Mouse (Mus musculus): Measurements from ENCODE around the gene Cutc. TPM values are rescaled to one million over a fixed set of nuclear protein-coding genes. Genes with fewer than 3 reads are reported as not detected.

The Cutc gene
- polyA plus RNA-seq, 1 experiment from 2014 or later: 24.8 TPM

GRCm38 (mm10) chr19:43726510-43727146, 26.2 kb upstream of the Cutc start:
- 93% methylated on average over 15 of the region's 15 CpGs for WGBS
- Histone ChIP-seq H3K4me2 (replicated peaks) (no peak overlapping the region), H3K9ac (no peak overlapping the region), H3K36me3 (peaks cover 27% of the 10 kb centered on the region; the same call in 1 of the 2 replicates), H3K27ac (no peak overlapping the region), H3K4me3 (replicated peaks) (no peak overlapping the region), H3K27me3 (replicated peaks) (no peaks in the 10 kb centered on the region), H3K4me1 (replicated peaks) (peaks cover 5% of the 10 kb centered on the region; the same call in 1 of the 2 replicates), H3K9me3 (no peaks in the 10 kb centered on the region)
- ATAC-seq: peak; percentile 28; the same call in 1 of the 2 replicates

- 50% methylated on average over 22 of the region's 22 CpGs for WGBS
- H3K4me2 ChIP-seq (replicated peaks): peak overlapping the region; percentile 51
- peak overlapping the region; percentile 56; the same call in 1 of the 2 replicates for H3K27ac ChIP-seq
Observed at GRCm38 (mm10) chr19:43729296-43730036, 23.3 kb upstream of the Cutc start.

GRCm38 (mm10) chr19:43730037-43730428, 22.8 kb upstream of the Cutc start:
- peak overlapping the region; percentile 51 for H3K4me2 ChIP-seq (replicated peaks)
- H3K36me3 ChIP-seq: peaks cover 16% of the 10 kb centered on the region; the same call in 1 of the 2 replicates
- H3K27me3 ChIP-seq (replicated peaks): no peaks in the 10 kb centered on the region
- WGBS: 44% methylated on average over 8 of the region's 8 CpGs
- H3K9ac ChIP-seq: peak overlapping the region; percentile 34
- H3K9me3 ChIP-seq: no peaks in the 10 kb centered on the region
- peaks cover 5% of the 10 kb centered on the region; the same call in 1 of the 2 replicates for H3K4me1 ChIP-seq (replicated peaks)
- peak overlapping the region; percentile 56; the same call in 1 of the 2 replicates for H3K27ac ChIP-seq
- H3K4me3 ChIP-seq (replicated peaks): peak overlapping the region; percentile 27
- no peak for ATAC-seq

More at GRCm38 (mm10) chr19:43729296-43730036, 23.3 kb upstream of the Cutc start:
- Histone ChIP-seq H3K4me3 (replicated peaks) (peak overlapping the region; percentile 27), H3K9ac (peak overlapping the region; percentile 34), H3K9me3 (no peaks in the 10 kb centered on the region), H3K36me3 (peaks cover 16% of the 10 kb centered on the region; the same call in 1 of the 2 replicates), H3K4me1 (replicated peaks) (peaks cover 5% of the 10 kb centered on the region; the same call in 1 of the 2 replicates), H3K27me3 (replicated peaks) (no peaks in the 10 kb centered on the region)
- peak; percentile 41; the same call in 1 of the 2 replicates for ATAC-seq

GRCm38 (mm10) chr19:43731157-43731556, 21.6 kb upstream of the Cutc start:
- H3K4me1 ChIP-seq (replicated peaks): peaks cover 5% of the 10 kb centered on the region; the same call in 1 of the 2 replicates
- no peaks in the 10 kb centered on the region for H3K9me3 ChIP-seq
- no peak overlapping the region for H3K27ac ChIP-seq
- WGBS: 69% methylated on average over 7 of the region's 7 CpGs
- H3K9ac ChIP-seq: no peak overlapping the region
- no peaks in the 10 kb centered on the region for H3K27me3 ChIP-seq (replicated peaks)
- H3K4me3 ChIP-seq (replicated peaks): no peak overlapping the region
- no peak overlapping the region for H3K4me2 ChIP-seq (replicated peaks)
- ATAC-seq: no peak
- H3K36me3 ChIP-seq: peaks cover 15% of the 10 kb centered on the region; the same call in 1 of the 2 replicates

GRCm38 (mm10) chr19:43738409-43738808, 14.4 kb upstream of the Cutc start:
- H3K27ac ChIP-seq: no peak overlapping the region
- H3K4me3 ChIP-seq (replicated peaks): no peak overlapping the region
- 95% methylated on average over 10 of the region's 10 CpGs for WGBS
- no peaks in the 10 kb centered on the region for H3K4me1 ChIP-seq (replicated peaks)
- no peaks in the 10 kb centered on the region for H3K9me3 ChIP-seq
- peaks cover 40% of the 10 kb centered on the region for H3K36me3 ChIP-seq
- no peak overlapping the region for H3K4me2 ChIP-seq (replicated peaks)
- H3K9ac ChIP-seq: no peak overlapping the region
- ATAC-seq: no peak
- H3K27me3 ChIP-seq (replicated peaks): no peaks in the 10 kb centered on the region

GRCm38 (mm10) chr19:43743401-43743800, 9.4 kb upstream of the Cutc start:
- peaks cover 43% of the 10 kb centered on the region for H3K36me3 ChIP-seq

GRCm38 (mm10) chr19:43745740-43746139, 7.1 kb upstream of the Cutc start:
- H3K9ac ChIP-seq: no peak overlapping the region
- no peak overlapping the region for H3K27ac ChIP-seq
- no peak overlapping the region for H3K4me3 ChIP-seq (replicated peaks)
- no peak overlapping the region for H3K4me2 ChIP-seq (replicated peaks)
- H3K36me3 ChIP-seq: peaks cover 32% of the 10 kb centered on the region
- no peaks in the 10 kb centered on the region for H3K9me3 ChIP-seq
- H3K27me3 ChIP-seq (replicated peaks): no peaks in the 10 kb centered on the region
- ATAC-seq: no peak
- no peaks in the 10 kb centered on the region for H3K4me1 ChIP-seq (replicated peaks)
- 83% methylated on average over 3 of the region's 3 CpGs for WGBS

More at GRCm38 (mm10) chr19:43743401-43743800, 9.4 kb upstream of the Cutc start:
- H3K4me1 ChIP-seq (replicated peaks): no peaks in the 10 kb centered on the region
- H3K27ac ChIP-seq: no peak overlapping the region
- ATAC-seq: no peak
- no peaks in the 10 kb centered on the region for H3K9me3 ChIP-seq
- H3K27me3 ChIP-seq (replicated peaks): no peaks in the 10 kb centered on the region
- 95% methylated on average over 7 of the region's 7 CpGs for WGBS
- H3K4me2 ChIP-seq (replicated peaks): no peak overlapping the region
- no peak overlapping the region for H3K4me3 ChIP-seq (replicated peaks)
- no peak overlapping the region for H3K9ac ChIP-seq

GRCm38 (mm10) chr19:43747877-43748276, 4.9 kb upstream of the Cutc start:
- H3K4me1 ChIP-seq (replicated peaks): no peaks in the 10 kb centered on the region
- H3K9ac ChIP-seq: no peak overlapping the region
- no peak for ATAC-seq
- WGBS: 84% methylated on average over 4 of the region's 4 CpGs
- H3K27ac ChIP-seq: no peak overlapping the region
- no peaks in the 10 kb centered on the region for H3K9me3 ChIP-seq
- H3K36me3 ChIP-seq: peaks cover 23% of the 10 kb centered on the region
- H3K4me3 ChIP-seq (replicated peaks): no peak overlapping the region
- no peaks in the 10 kb centered on the region for H3K27me3 ChIP-seq (replicated peaks)
- no peak overlapping the region for H3K4me2 ChIP-seq (replicated peaks)

GRCm38 (mm10) chr19:43750008-43750407, 2.8 kb upstream of the Cutc start:
- ATAC-seq: no peak

GRCm38 (mm10) chr19:43753226-43753835, 535 bp downstream of the Cutc start:
- no peaks in the 10 kb centered on the region for H3K27me3 ChIP-seq (replicated peaks)
- peak overlapping the region; percentile 92 for H3K9ac ChIP-seq
- H3K4me1 ChIP-seq (replicated peaks): no peaks in the 10 kb centered on the region; the same call in 1 of the 2 replicates
- no peaks in the 10 kb centered on the region for H3K9me3 ChIP-seq
- peaks cover 3% of the 10 kb centered on the region; the same call in 1 of the 2 replicates for H3K36me3 ChIP-seq
- ATAC-seq: peak; percentile 93
- peak overlapping the region; percentile 75 for H3K4me3 ChIP-seq (replicated peaks)
- H3K4me2 ChIP-seq (replicated peaks): peak overlapping the region; percentile 66
- WGBS: under 1% methylated on average over 23 of the region's 24 CpGs
- peak overlapping the region; percentile 99 for H3K27ac ChIP-seq

More at GRCm38 (mm10) chr19:43750008-43750407, 2.8 kb upstream of the Cutc start:
- no peaks in the 10 kb centered on the region for H3K9me3 ChIP-seq
- no peaks in the 10 kb centered on the region; the same call in 1 of the 2 replicates for H3K4me1 ChIP-seq (replicated peaks)
- peaks cover 16% of the 10 kb centered on the region for H3K36me3 ChIP-seq
- 93% methylated on average over 2 of the region's 2 CpGs for WGBS
- no peak overlapping the region for H3K4me3 ChIP-seq (replicated peaks)
- H3K27me3 ChIP-seq (replicated peaks): no peaks in the 10 kb centered on the region
- H3K9ac ChIP-seq: no peak overlapping the region
- no peak overlapping the region for H3K4me2 ChIP-seq (replicated peaks)
- no peak overlapping the region for H3K27ac ChIP-seq

GRCm38 (mm10) chr19:43754237-43754636, 1.4 kb downstream of the Cutc start:
- WGBS: 76% methylated on average over 2 of the region's 2 CpGs
- Histone ChIP-seq H3K36me3 (no peaks in the 10 kb centered on the region), H3K4me3 (replicated peaks) (no peak overlapping the region), H3K9ac (no peak overlapping the region), H3K27ac (no peak overlapping the region), H3K27me3 (replicated peaks) (no peaks in the 10 kb centered on the region), H3K4me1 (replicated peaks) (no peaks in the 10 kb centered on the region; the same call in 1 of the 2 replicates), H3K9me3 (no peaks in the 10 kb centered on the region), H3K4me2 (replicated peaks) (0 out of 2 replicates have a peak overlapping the region, but pooled peaks have one; percentile 22)
- no peak for ATAC-seq

GRCm38 (mm10) chr19:43754872-43755271, 2.1 kb downstream of the Cutc start:
- Histone ChIP-seq H3K27ac (no peak overlapping the region), H3K36me3 (no peaks in the 10 kb centered on the region), H3K27me3 (replicated peaks) (no peaks in the 10 kb centered on the region), H3K9ac (no peak overlapping the region), H3K9me3 (no peaks in the 10 kb centered on the region), H3K4me1 (replicated peaks) (no peaks in the 10 kb centered on the region; the same call in 1 of the 2 replicates), H3K4me3 (replicated peaks) (no peak overlapping the region), H3K4me2 (replicated peaks) (no peak overlapping the region)
- 67% methylated on average over 2 of the region's 2 CpGs for WGBS
- ATAC-seq: no peak
